Mouse (Mus musculus): ENCODE measurements around the gene Mark2.

DNA sequence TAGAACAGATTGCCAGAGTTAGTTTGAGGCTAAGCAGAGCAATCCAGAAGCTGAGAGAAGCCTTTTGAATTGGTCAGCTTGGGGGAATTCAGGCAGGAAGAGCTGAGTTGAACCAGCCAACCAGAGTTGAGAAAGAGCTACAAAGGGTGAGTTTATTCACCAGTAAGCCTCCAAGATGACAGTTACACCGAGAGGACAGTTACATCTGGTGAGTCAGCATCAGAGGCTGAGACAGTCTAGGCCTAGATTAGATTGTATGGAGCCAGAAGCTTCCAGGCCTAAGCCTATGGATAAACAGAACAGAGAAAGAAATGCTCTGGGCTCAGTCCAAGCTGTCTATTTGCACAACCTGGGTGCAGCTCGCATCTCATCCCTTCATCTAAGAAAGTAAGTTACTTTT lies 36.0 kb upstream of the Mark2 start:
- TF ChIP-seq CTCF (IDR thresholded peaks at IDR 0.05; ENCODE audit: control insufficient read depth, insufficient read depth, low read length) (no peak), POLR2A (IDR thresholded peaks at IDR 0.05; ENCODE audit: borderline replicate concordance, control insufficient read depth, low read depth, low read length) (no peak)
